Mouse (Mus musculus) lung, adult 2 months (tissue): Measurements from ENCODE around the gene Hsd17b6. TPM values are rescaled to one million over a fixed set of nuclear protein-coding genes. Genes with fewer than 3 reads are reported as not detected.

Experiments
- DNase-seq: peaks from one replicate; pipeline ENCODE4 v3.0.0; 2022
- H3K4me1 ChIP-seq: fragments of 200-500 bp; 2 replicates; pipeline ENCODE4 v1.6.1; 2011; ENCODE audit warnings: low read length; ENCODE audit not compliant: control insufficient read depth, insufficient read depth
- H3K4me3 ChIP-seq: fragments of 200-500 bp; replicated peaks from 2 replicates; pipeline ENCODE3; 2011; ENCODE audit warnings: low read depth, mild to moderate bottlenecking, control low read depth, low read length; ENCODE audit errors: extremely low read depth
- CTCF ChIP-seq: fragments of 200-500 bp; IDR thresholded peaks from 2 replicates; pipeline ENCODE4 v1.5.1; 2011; ENCODE audit warnings: mild to moderate bottlenecking, low read length, control low read depth; ENCODE audit not compliant: insufficient read depth
- POLR2A ChIP-seq: fragments of 200-500 bp; IDR thresholded peaks from 2 replicates; pipeline ENCODE4 v1.6.1; 2011; ENCODE audit warnings: low read depth, mild to moderate bottlenecking, control low read depth, low read length, borderline replicate concordance; ENCODE audit errors: extremely low read depth
- WGBS: fragments of 180-500 bp; shearing (Covaris S2); methylation state at CpG from one replicate; pipeline ENCODE4 v1.1.7; 2018; 5-methylcytosine and 5-hydroxymethylcytosine counted together
- polyA plus RNA-seq: library from polyadenylated mRNA; depleted of rRNA; stranded (reverse); fragments of >200 nt; gene quantifications from 2 replicates; pipeline ENCODE4 v1.2.3, GENCODE M21; 2012

Hsd17b6 gene
- polyA plus RNA-seq, 1 experiment: 0.56 TPM

DNA sequence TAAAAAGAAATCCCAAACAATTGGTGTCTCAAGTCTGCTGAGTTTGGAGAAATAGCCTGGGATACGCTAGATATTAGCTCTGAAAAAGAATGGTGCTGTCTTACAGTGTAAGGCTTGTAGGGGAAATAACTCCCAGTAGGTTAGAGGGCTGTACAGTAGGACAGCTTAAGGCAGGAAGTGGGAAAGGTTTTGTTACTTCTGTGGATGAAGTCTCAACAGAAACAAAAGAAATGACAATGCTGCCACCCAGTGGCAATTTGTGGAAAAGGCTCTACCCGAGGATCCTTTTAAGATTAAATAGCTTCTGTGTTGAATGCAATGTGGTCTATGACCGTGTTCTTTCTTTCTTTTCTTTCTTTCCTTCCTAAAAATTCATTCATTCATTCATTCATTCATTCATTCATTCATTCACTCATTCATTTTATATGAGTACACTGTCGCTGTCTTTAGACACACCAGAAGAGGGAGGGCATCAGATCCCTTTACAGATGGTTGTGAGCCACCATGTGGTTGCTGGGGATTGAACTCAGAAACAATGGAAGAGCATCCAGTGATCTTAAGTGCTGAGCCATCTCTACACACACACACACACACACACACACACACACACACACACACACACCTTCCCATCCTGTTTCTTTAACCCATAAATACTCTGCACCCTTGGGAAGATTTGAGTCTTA is 937 bp upstream of the Hsd17b6 start:
- H3K4me3 ChIP-seq: no peak overlapping the region
- WGBS: 5% methylated on average over 4 of the region's 4 CpGs
- H3K4me1 ChIP-seq: no peaks in the 10 kb centered on the region
- peak; percentile 63 for DNase-seq
- TF ChIP-seq POLR2A (no peak), CTCF (peak; percentile 35; the same call in 1 of the 2 replicates)

DNA sequence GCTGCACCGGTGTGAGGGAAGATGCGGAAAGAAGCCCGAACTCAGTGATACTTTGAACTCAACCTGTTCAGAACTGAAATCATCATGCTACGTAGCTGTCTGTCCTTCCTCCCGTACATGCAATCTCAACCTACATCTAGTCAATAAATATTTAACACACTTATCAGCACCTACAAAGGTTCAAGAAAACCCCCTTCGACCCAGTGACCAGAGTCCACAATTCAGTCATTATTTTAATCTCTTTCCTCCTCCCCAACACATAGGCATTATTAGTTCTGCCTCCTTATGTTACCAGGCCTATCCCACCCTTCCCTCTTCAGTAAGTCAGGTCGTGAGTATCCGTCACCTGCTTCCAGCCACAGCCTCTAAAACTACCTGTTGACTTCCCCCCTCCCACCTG is 1.9 kb downstream of the Hsd17b6 start:
- Histone ChIP-seq H3K4me3 (no peak overlapping the region), H3K4me1 (no peaks in the 10 kb centered on the region)
- DNase-seq: no peak
- TF ChIP-seq CTCF (no peak), POLR2A (no peak)
- 75% methylated on average over 8 of the region's 8 CpGs for WGBS

DNA sequence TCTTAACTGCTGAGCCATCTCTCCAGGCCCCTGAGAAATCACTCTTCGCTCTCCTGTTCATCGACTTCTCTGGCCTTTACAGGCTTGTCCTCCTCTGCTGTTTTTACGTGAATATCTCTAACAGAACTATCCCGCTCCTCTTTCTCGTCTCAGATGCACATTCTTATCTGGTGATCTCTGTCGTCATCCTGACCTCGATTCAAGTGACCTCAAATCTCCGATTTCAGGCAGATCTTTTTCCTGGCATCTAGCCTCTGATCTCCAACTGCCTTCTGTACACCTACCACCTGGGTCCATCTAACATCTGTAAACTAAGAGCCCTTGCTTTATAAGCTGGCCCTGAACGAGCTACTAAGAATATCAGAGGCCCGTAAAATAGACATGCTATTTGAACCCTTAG is 2.5 kb downstream of the Hsd17b6 start:
- 70% methylated on average over 10 of the region's 10 CpGs for WGBS
- Histone ChIP-seq H3K4me3 (no peak overlapping the region), H3K4me1 (no peaks in the 10 kb centered on the region)
- DNase-seq: no peak
- TF ChIP-seq POLR2A: no peak
- TF ChIP-seq CTCF: no peak

DNA sequence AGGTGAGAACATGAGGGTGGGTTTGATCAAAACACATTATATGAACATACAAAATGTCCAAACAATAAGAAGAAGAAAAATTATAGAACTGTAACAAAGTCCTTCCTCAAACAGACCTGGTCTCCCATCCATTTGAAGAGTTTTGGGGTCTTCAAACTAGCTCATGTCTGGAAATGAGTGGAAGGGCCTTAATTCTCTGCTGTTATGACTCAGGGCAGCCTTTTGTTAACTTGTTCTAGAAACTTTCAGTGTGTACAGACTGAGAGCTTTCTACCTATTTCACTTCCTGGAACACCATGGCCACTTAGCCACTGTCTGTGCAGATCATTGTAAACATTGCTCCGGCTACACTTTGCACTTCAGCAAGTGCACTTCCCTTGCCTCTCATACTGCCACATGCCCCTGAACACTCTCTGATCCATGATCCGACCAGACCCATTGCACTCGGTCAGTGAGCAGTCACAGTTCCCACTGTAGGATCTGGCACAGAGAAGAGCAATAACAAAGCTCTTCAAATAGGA is 4.1 kb downstream of the Hsd17b6 start:
- no peak for TF ChIP-seq CTCF
- no peak for TF ChIP-seq POLR2A
- Histone ChIP-seq H3K4me1 (no peaks in the 10 kb centered on the region), H3K4me3 (no peak overlapping the region)
- WGBS: 56% methylated on average over 3 of the region's 3 CpGs
- DNase-seq: no peak

- TF ChIP-seq CTCF (0 out of 2 replicates have a peak, but pooled peaks have one; percentile 14), POLR2A (no peak)
- Histone ChIP-seq H3K4me1 (no peaks in the 10 kb centered on the region), H3K4me3 (no peak overlapping the region)
- WGBS: 97% methylated on average over 1 of the region's 1 CpGs
- no peak for DNase-seq
Observed at GRCm38 (mm10) chr10:127998260-127998659, 9.2 kb downstream of the Hsd17b6 start.

- WGBS: 92% methylated on average over 3 of the region's 3 CpGs
- Histone ChIP-seq H3K4me1 (no peaks in the 10 kb centered on the region), H3K4me3 (no peak overlapping the region)
- TF ChIP-seq POLR2A (no peak), CTCF (no peak)
- no peak for DNase-seq
Observed at GRCm38 (mm10) chr10:127996690-127997089, 10.7 kb downstream of the Hsd17b6 start.

DNA sequence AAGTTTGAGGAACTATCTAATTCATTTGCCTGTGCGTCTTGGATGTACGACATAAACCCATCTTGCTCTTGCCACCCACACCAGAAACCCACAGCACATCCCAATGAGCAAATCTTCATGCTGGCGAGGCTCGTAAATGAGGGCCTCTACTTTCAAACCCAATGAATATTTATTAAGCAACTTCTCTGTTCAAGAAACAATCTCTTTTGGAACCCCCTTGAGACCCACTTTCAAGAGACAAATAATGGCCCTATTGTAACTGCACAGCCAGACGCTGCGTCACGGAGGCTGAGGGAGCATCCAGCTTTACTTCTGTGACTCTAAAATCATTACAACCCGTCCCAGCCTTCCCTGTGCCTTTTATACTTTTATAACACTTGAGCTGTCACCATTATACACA is 21.8 kb downstream of the Hsd17b6 start:
- no peak for TF ChIP-seq CTCF
- TF ChIP-seq POLR2A: no peak
- 78% methylated on average over 8 of the region's 8 CpGs for WGBS
- H3K4me1 ChIP-seq: no peaks in the 10 kb centered on the region
- DNase-seq: no peak
- H3K4me3 ChIP-seq: no peak overlapping the region

DNA sequence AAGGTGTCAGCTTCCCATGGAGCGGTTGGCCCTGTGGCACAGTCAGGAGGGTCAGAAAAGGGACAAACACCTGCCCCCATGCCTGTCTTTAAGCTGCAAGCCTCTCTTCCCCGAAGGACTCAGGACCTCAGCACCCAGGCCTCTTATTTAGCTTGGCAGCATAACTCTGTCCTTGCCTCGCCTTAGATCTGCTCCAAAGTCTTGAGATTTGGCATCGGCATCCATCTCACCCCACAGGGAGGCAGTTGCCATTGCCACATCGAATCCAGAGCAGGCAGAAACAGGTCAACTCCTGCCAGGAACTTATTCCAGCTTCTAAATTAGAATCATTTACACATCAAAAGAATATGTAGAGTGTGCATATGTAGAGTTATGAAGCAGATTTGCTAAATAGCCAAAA is 22.8 kb downstream of the Hsd17b6 start:
- TF ChIP-seq POLR2A (no peak), CTCF (no peak)
- H3K4me3 ChIP-seq: no peak overlapping the region
- DNase-seq: no peak
- H3K4me1 ChIP-seq: no peaks in the 10 kb centered on the region
- 70% methylated on average over 5 of the region's 5 CpGs for WGBS

GRCm38 (mm10) chr10:127975503-127975902 is 31.9 kb downstream of the Hsd17b6 start:
- Histone ChIP-seq H3K4me3 (no peak overlapping the region), H3K4me1 (no peaks in the 10 kb centered on the region)
- TF ChIP-seq CTCF (no peak), POLR2A (no peak)
- DNase-seq: no peak
- WGBS: 24% methylated on average over 1 of the region's 1 CpGs

GRCm38 (mm10) chr10:127974062-127974461 is 33.3 kb downstream of the Hsd17b6 start:
- 67% methylated on average over 3 of the region's 3 CpGs for WGBS
- TF ChIP-seq CTCF (no peak), POLR2A (no peak)
- H3K4me1 ChIP-seq: no peaks in the 10 kb centered on the region

More at GRCm38 (mm10) chr10:127974062-127974461, 33.3 kb downstream of the Hsd17b6 start:
- no peak overlapping the region for H3K4me3 ChIP-seq
- DNase-seq: no peak
